Mouse (Mus musculus) liver, adult 2 months (tissue): ENCODE measurements at regions not wholly inside any gene's neighbourhood (a gene's known extent, or its start where the extent isn't known, plus 50 kb on each side); places are given as distances from the start of the nearest gene placed in this dataset.

Source experiments
- CTCF ChIP-seq: fragments of 200-500 bp; IDR thresholded peaks from 2 replicates; pipeline ENCODE4 v1.5.1; 2011; ENCODE audit warnings: low read depth, low read length, control low read depth
- POLR2A ChIP-seq: fragments of 200-500 bp; IDR thresholded peaks from 2 replicates; pipeline ENCODE4 v1.6.1; 2011; ENCODE audit warnings: low read length, control low read depth; ENCODE audit not compliant: insufficient read depth; ENCODE audit errors: extremely low read depth

GRCm38 (mm10) chr17:49314196-49314595 is 114.0 kb upstream of the Mocs1 start:
- TF ChIP-seq CTCF (no peak), POLR2A (no peak)
